Mouse (Mus musculus) Patski (cell line): ENCODE measurements around the gene E030025P04Rik. TPM values are rescaled to one million over a fixed set of nuclear protein-coding genes. Genes with fewer than 3 reads are reported as not detected.

Experiments used
- ATAC-seq: fragments of 100-300 bp; one replicate; pipeline ENCODE4 v1.8.0; 2021
- CTCF ChIA-PET: fragments of 350-600 bp; sonication (Branson Sonifier 250); formaldehyde crosslinking; loops from one replicate; lab custom pipeline; 2022; ENCODE audit warnings: inconsistent platforms; lab: Charles Lee
- POLR2A ChIA-PET: fragments of 350-600 bp; sonication (Branson Sonifier 250); formaldehyde crosslinking; loops from one replicate; lab custom pipeline; 2022; ENCODE audit warnings: antibody characterized with exemption, inconsistent platforms; lab: Charles Lee
- DNase-seq: peaks from one replicate; pipeline ENCODE4 v3.0.0-alpha.2; 2011; ENCODE audit warnings: low read depth, low spot score
- H3K27me3 ChIP-seq: fragments of 371-371 bp; one replicate; pipeline ENCODE4 v1.5.1; 2021
- CTCF ChIP-seq: fragments of 100-300 bp; IDR thresholded peaks from one replicate; pipeline ENCODE4 v1.5.1; 2021
- in situ Hi-C: fragments of 300-500 bp; cut with MboI; formaldehyde crosslinking; loops from 3 replicates; pipeline ENCODE4 v1.11.1; 2018; ENCODE audit warnings: low pct_unique_long_range_greater_than_20kb, mixed read lengths
- polyA plus RNA-seq: library from polyadenylated mRNA; unstranded; gene quantifications from one replicate; pipeline ENCODE4 v1.2.3, GENCODE M21; 2021

Gene E030025P04Rik
- polyA plus RNA-seq, 1 experiment from 2014 or later, result not detected

DNA sequence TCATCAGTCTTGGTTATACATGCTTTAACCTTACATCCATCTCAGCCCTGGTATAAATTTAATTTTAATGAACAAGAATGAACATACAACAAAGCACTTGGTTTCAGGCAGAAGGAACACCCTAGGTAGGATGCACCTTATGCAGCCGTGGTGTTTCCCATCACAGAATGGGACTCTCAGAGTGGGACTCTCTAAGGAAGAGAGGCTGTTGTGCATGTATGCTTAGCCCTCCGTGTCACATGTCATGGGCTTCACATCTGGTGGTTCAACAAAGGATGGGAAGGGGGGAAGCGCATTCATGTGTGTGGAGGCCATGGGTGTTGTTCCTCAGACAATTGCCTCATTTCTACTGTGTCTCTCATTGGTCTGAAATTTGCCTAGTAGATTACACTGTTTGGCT is 40.8 kb downstream of the E030025P04Rik start:
- no peak for TF ChIP-seq CTCF
- no peaks in the 10 kb centered on the region for H3K27me3 ChIP-seq
- ChIA-PET CTCF (no interaction called here), POLR2A (no interaction called here)
- ATAC-seq (no peak), DNase-seq (no peak)
- in situ Hi-C loops, result no loop called here

DNA sequence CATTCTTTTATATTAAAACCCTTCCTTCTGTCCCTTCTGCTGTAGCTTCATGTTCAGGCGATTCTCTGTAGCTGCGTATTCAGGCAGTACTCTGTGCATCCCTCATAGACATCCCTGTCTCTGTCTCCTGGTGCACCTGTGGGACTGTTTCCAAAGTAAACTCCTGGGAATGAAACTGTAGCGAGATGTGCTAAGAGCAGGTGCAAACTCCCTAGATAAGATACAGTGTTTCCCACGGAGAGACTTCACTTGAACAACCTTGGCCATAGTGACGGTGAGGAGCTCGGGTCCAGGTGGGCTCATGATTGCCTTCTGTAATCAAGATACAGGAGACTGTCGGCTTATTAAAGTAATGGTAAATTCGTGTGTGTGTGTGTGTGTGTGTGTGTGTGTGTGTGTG is 41.5 kb downstream of the E030025P04Rik start:
- CTCF ChIA-PET, result no interaction called here
- POLR2A ChIA-PET, result no interaction called here
- DNase-seq (no peak), ATAC-seq (no peak)
- in situ Hi-C loops, result no loop called here
- no peaks in the 10 kb centered on the region for H3K27me3 ChIP-seq
- no peak for TF ChIP-seq CTCF

DNA sequence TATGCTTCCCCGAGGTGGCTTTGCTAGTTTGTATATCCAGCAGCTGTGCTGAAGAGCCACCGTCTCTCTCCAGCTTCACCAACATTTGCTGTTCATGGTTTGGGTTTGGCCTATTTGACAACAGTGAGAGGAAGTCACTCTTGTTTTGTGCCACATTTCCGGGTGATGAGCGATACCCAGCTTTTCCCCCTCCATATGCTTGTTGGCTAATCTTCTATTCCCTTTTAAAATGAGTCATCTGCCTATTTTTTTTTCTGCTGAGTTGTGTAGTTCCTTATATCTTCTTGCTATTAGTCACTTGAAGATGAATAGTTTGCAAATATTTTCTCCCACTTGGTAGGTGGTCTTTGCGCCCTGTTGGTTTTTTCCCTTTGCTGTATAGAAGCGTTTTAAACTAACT is 43.9 kb downstream of the E030025P04Rik start:
- in situ Hi-C loops, result no loop called here
- no peak for ATAC-seq
- DNase-seq, result no peak
- ChIA-PET POLR2A (no interaction called here), CTCF (no interaction called here)
- no peak for TF ChIP-seq CTCF
- H3K27me3 ChIP-seq, result no peaks in the 10 kb centered on the region

DNA sequence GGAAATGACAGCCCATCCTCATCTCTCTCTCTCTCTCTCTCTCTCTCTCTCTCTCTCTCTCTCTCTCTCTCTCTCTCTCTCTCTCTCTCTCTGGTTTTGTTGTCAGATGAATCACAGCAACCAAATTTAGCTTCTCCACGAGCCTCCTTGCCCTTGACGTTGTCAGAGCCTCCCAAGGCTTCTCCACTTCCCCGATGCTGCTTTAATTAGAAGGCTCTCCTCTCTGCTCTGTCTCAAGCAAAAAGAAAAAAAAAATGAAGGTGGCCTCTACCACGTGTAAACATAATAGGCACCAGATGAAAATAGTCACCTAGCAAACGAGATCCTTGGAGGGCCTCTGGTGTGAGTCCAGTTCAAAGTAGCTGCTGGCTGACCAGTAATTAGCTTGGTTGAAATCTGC is 52.3 kb downstream of the E030025P04Rik start:
- no peak for DNase-seq
- no peak for TF ChIP-seq CTCF
- ChIA-PET CTCF (no interaction called here), POLR2A (no interaction called here)
- in situ Hi-C loops, result no loop called here
- peaks cover 26% of the 10 kb centered on the region for H3K27me3 ChIP-seq
- no peak for ATAC-seq

Other genes starting within 250 kb of the E030025P04Rik start
- 2.2 TPM for gene Axin2, start 224.0 kb downstream of the E030025P04Rik start, polyA plus RNA-seq
- 3.3 TPM for gene Rgs9, start 153.8 kb upstream of the E030025P04Rik start, polyA plus RNA-seq
- 50.4 TPM for gene Gna13, start 218.5 kb upstream of the E030025P04Rik start, polyA plus RNA-seq